In genomic region chr5:125534611-125535324, GRCm38 (mm10) we compare ENCODE assay signal across 9 mouse cellular contexts. TPM values are rescaled to one million over a fixed set of nuclear protein-coding genes. Genes with fewer than 3 reads are reported as not detected.
A peak's percentile ranks its signal among the peaks of the same experiment; 100 is the strongest.
DNase-seq lines count a peak whose midpoint lies in the region; ATAC-seq and TF ChIP-seq lines count a peak whose summit lies in the region.
"Had no signal": no experiment of that assay in that cellular context is flagged by ENCODE, and none has a peak within 500 bp of the region (broad histone marks: within the 10 kb centered on the region; RNA-seq: fewer than 3 reads in every experiment).

No protein-coding gene starts in this region.

- peak overlapping the region; percentile 36; the same call in 1 of the 2 replicates for H3K4me2 ChIP-seq in forebrain, embryonic 11.5 days (ENCODE audit: low read depth, low read length, severe bottlenecking)
- H3K4me2 ChIP-seq in midbrain, postnatal 0 days (ENCODE audit: low read depth, low read length, poor library complexity, severe bottlenecking) = peak overlapping the region; percentile 91
- no peak overlapping the region for H3K4me2 ChIP-seq in liver, embryonic 12.5 days

- ATAC-seq in forebrain, embryonic 11.5 days (replicated peaks; ENCODE audit: low FRiP score) = no peak; the same call in 1 of the 2 replicates
- 0 out of 2 replicates have a peak, but pooled peaks have one; percentile 41 for ATAC-seq in midbrain, postnatal 0 days (ENCODE audit: low FRiP score)
- no peak for ATAC-seq in liver, embryonic 12.5 days

- H3K4me1 ChIP-seq in forebrain, embryonic 11.5 days (replicated peaks; ENCODE audit: control insufficient read depth, insufficient read depth, low read length) = peaks cover 19% of the 10 kb centered on the region
- H3K4me1 ChIP-seq in midbrain, postnatal 0 days (ENCODE audit: insufficient read depth, low read length) = no peaks in the 10 kb centered on the region
- no peaks in the 10 kb centered on the region; the same call in 1 of the 2 replicates for H3K4me1 ChIP-seq in liver, embryonic 12.5 days

- H3K9me3 ChIP-seq in forebrain, embryonic 11.5 days (ENCODE audit: control insufficient read depth, low read length) = no peaks in the 10 kb centered on the region
- H3K9me3 ChIP-seq in midbrain, postnatal 0 days (ENCODE audit: low read length) = no peaks in the 10 kb centered on the region
- H3K9me3 ChIP-seq in liver, embryonic 12.5 days (replicated peaks) = no peaks in the 10 kb centered on the region

- no peaks in the 10 kb centered on the region for H3K36me3 ChIP-seq in forebrain, embryonic 11.5 days (ENCODE audit: control insufficient read depth, insufficient read depth, low read length)
- H3K36me3 ChIP-seq in midbrain, postnatal 0 days (ENCODE audit: insufficient read depth, low read length) = no peaks in the 10 kb centered on the region
- no peaks in the 10 kb centered on the region for H3K36me3 ChIP-seq in liver, embryonic 12.5 days

- TF ChIP-seq CTCF in brain, embryonic 14.5 days (IDR thresholded peaks at IDR 0.05; ENCODE audit: borderline replicate concordance, extremely low read depth, insufficient read depth, insufficient read length) = no peak
- TF ChIP-seq CTCF in midbrain, postnatal 0 days (IDR thresholded peaks at IDR 0.05) = peak; percentile 37

- peak; percentile 77 for DNase-seq in brain, embryonic 14.5 days (ENCODE audit: low read depth)
- DNase-seq in forebrain, embryonic 11.5 days (ENCODE audit: low spot score) = no peak
- peak; percentile 69 to 72 for DNase-seq in layer of hippocampus, adult 8-10 months (ENCODE audit: low spot score in 2 of 2)
- peak; percentile 44 for DNase-seq in midbrain, postnatal 0 days (ENCODE audit: low spot score)
- no peak for DNase-seq in adrenal gland, postnatal 14 days
- no peak for DNase-seq in heart, postnatal 4 days
- DNase-seq in cerebellum, adult 8-10 months = no peak
- DNase-seq: lung, postnatal 4 days had no signal

- H3K27ac ChIP-seq in forebrain, embryonic 11.5 days (ENCODE audit: low read depth, low read length) = no peak overlapping the region
- 0 out of 2 replicates have a peak overlapping the region, but pooled peaks have one; percentile 47 for H3K27ac ChIP-seq in midbrain, postnatal 0 days (ENCODE audit: low read depth, low read length)
- no peak overlapping the region for H3K27ac ChIP-seq in liver, embryonic 12.5 days

- H3K9ac ChIP-seq in forebrain, embryonic 11.5 days (ENCODE audit: low read length) = no peak overlapping the region
- peak overlapping the region; percentile 42; the same call in 1 of the 2 replicates for H3K9ac ChIP-seq in midbrain, postnatal 0 days (replicated peaks; ENCODE audit: low read length, poor library complexity, severe bottlenecking)
- no peak overlapping the region for H3K9ac ChIP-seq in liver, embryonic 12.5 days

- no peak for TF ChIP-seq POLR2A in brain, embryonic 14.5 days (IDR thresholded peaks at IDR 0.05; ENCODE audit: borderline replicate concordance, extremely low read depth, insufficient read depth, insufficient read length, poor library complexity, severe bottlenecking)

- 1% methylated on average over 26 of the region's 26 CpGs for WGBS in forebrain, embryonic 11.5 days
- under 1% methylated on average over 26 of the region's 26 CpGs for WGBS in midbrain, postnatal 0 days
- WGBS in liver, embryonic 12.5 days (ENCODE audit: insufficient replicate concordance) = 5% methylated on average over 26 of the region's 26 CpGs

- H3K27me3 ChIP-seq in forebrain, embryonic 11.5 days (ENCODE audit: control insufficient read depth, insufficient read depth, low read length) = peaks cover 44% of the 10 kb centered on the region
- peaks cover 12% of the 10 kb centered on the region; the same call in 1 of the 2 replicates for H3K27me3 ChIP-seq in midbrain, postnatal 0 days (ENCODE audit: insufficient read depth, low read length)
- H3K27me3 ChIP-seq in liver, embryonic 12.5 days (replicated peaks) = peaks cover 69% of the 10 kb centered on the region

- H3K4me3 ChIP-seq in forebrain, embryonic 11.5 days (ENCODE audit: low read depth, low read length) = peak overlapping the region; percentile 0; the same call in 1 of the 2 replicates
- H3K4me3 ChIP-seq in midbrain, postnatal 0 days (ENCODE audit: low read depth, low read length) = peak overlapping the region; percentile 61
- no peak overlapping the region for H3K4me3 ChIP-seq in liver, embryonic 12.5 days

RNA-seq across cellular contexts. Expression of gene Tmem132b, which starts 3.2 kb away (rescaled TPM):
- 4.6 and 8.2 TPM in 2 replicates for polyA plus RNA-seq in brain, embryonic 14.5 days (2012; rRNA removed)
- 0.67 and 1.0 TPM in 2 replicates for polyA plus RNA-seq in forebrain, embryonic 11.5 days (2014; fragmentation: Nextera tagmentation; extraction: Ambion mirVana)
- total RNA-seq in layer of hippocampus, adult 8-10 months (2022) = 100 to 1,000 TPM; 116 to 122 (median 119) TPM
- total RNA-seq in midbrain, postnatal 0 days (2014; rRNA removed) = 27.8 and 36.2 TPM in 2 replicates
- polyA plus RNA-seq in midbrain, postnatal 0 days (2015; fragmentation: Nextera tagmentation; extraction: Ambion mirVana) = 4.8 and 6.4 TPM in 2 replicates
- total RNA-seq in adrenal gland, postnatal 14 days (2021) = 0.74 and 1.4 TPM in 2 replicates
- total RNA-seq in heart, postnatal 4 days (2021) = under 1 TPM in 1 of 2 experiments, not detected in 1; 0.19 TPM
- 0.02 and 0.08 TPM in 2 replicates for polyA plus RNA-seq in liver, embryonic 12.5 days (2016; fragmentation: Nextera tagmentation; extraction: Ambion mirVana)

RNA-seq across cellular contexts. Expression of gene Aacs, which starts 59.2 kb away (rescaled TPM):
- 69.9 and 73.4 TPM in 2 replicates for polyA plus RNA-seq in brain, embryonic 14.5 days (2012; rRNA removed)
- polyA plus RNA-seq in forebrain, embryonic 11.5 days (2014; fragmentation: Nextera tagmentation; extraction: Ambion mirVana) = 55.4 and 56.6 TPM in 2 replicates
- total RNA-seq in layer of hippocampus, adult 8-10 months (2022) = 10 to 100 TPM; 49.4 to 59.0 (median 51.7) TPM
- total RNA-seq in midbrain, postnatal 0 days (2014; rRNA removed) = 104 and 112 TPM in 2 replicates
- polyA plus RNA-seq in midbrain, postnatal 0 days (2015; fragmentation: Nextera tagmentation; extraction: Ambion mirVana) = 84.8 and 86.5 TPM in 2 replicates
- total RNA-seq in adrenal gland, postnatal 14 days (2021) = 25.4 and 27.3 TPM in 2 replicates
- 1 to 10 TPM; 6.6 to 6.9 TPM for total RNA-seq in heart, postnatal 4 days (2021)
- 24.7 and 25.1 TPM in 2 replicates for polyA plus RNA-seq in liver, embryonic 12.5 days (2016; fragmentation: Nextera tagmentation; extraction: Ambion mirVana)

Comparison
In these comparisons a context has a peak if more than half of its experiments do, and no peak if none do; other contexts are left out.
1. DNase-seq: peak in brain, embryonic 14.5 days (single experiment), layer of hippocampus, adult 8-10 months (2 of 2) and midbrain, postnatal 0 days (single experiment); none in forebrain, embryonic 11.5 days (single experiment), adrenal gland, postnatal 14 days (single experiment), heart, postnatal 4 days (single experiment) and cerebellum, adult 8-10 months (single experiment).
2. RNA of gene Tmem132b, which starts 3.2 kb away (total RNA-seq): 116 to 122 TPM in layer of hippocampus, adult 8-10 months and 27.8 to 36.2 TPM in midbrain, postnatal 0 days; 0.74 to 1.4 TPM in adrenal gland, postnatal 14 days and 0.19 TPM in heart, postnatal 4 days; every median in the first group is over 10 times any median in the second.